Mouse (Mus musculus) erythroblast, embryonic 14.5 days (primary cell): Measurements from ENCODE around the gene Mtmr11.

Experiments
- GATA1 ChIP-seq: IDR thresholded peaks from 2 replicates; pipeline ENCODE4 v1.6.1; 2012; ENCODE audit warnings: low read length, inconsistent platforms, mixed read lengths
- TAL1 ChIP-seq: IDR thresholded peaks from 3 replicates; pipeline ENCODE4 v1.6.1; 2012; ENCODE audit warnings: low read length, inconsistent platforms, mixed read lengths

DNA sequence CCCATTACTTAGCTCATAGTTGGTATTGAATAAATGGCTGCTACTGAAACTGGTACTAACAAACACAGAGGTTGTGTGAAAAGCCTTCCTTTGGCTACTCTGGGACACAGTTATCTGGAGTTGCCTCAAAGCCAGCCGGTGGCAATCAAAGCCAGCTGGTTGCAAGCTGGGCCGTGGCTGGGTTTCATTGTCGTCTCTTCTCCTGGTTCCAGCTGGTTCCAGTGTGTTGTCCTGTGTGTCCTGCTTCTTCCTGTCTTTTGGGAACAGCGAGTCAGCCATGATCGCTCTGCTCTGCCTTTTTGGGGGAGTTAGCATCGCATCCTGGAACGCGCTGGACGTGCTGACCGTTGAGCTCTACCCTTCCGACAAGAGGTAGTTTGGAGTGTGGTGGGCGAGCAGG is 31.2 kb downstream of the Mtmr11 start:
- TF ChIP-seq GATA1 (no peak), TAL1 (no peak)
